Mouse (Mus musculus) olfactory bulb, adult 2 months (tissue): ENCODE measurements around the gene Gm9844. TPM values are rescaled to one million over a fixed set of nuclear protein-coding genes. Genes with fewer than 3 reads are reported as not detected.

Experiments
- H3K27ac ChIP-seq: fragments of 200-500 bp; 2 replicates; pipeline ENCODE4 v1.5.1; 2012; ENCODE audit warnings: low read depth, low read length; ENCODE audit not compliant: insufficient read depth
- H3K4me1 ChIP-seq: fragments of 200-500 bp; 2 replicates; pipeline ENCODE4 v1.6.1; 2012; ENCODE audit warnings: low read length; ENCODE audit not compliant: control insufficient read depth, insufficient read depth
- H3K4me3 ChIP-seq: fragments of 200-500 bp; 2 replicates; pipeline ENCODE4 v1.5.1; 2012; ENCODE audit warnings: mild to moderate bottlenecking, low read depth, low read length, moderate library complexity; ENCODE audit not compliant: insufficient read depth
- CTCF ChIP-seq: fragments of 200-500 bp; IDR thresholded peaks from 2 replicates; pipeline ENCODE4 v1.5.1; 2012; ENCODE audit warnings: low read depth, mild to moderate bottlenecking, low read length, moderate library complexity; ENCODE audit not compliant: insufficient read depth
- POLR2A ChIP-seq: fragments of 200-500 bp; IDR thresholded peaks from 2 replicates; pipeline ENCODE4 v1.6.1; 2012; ENCODE audit warnings: mild to moderate bottlenecking, low read depth, low read length, moderate library complexity; ENCODE audit not compliant: insufficient read depth
- WGBS: fragments of 180-500 bp; shearing (Covaris S2); methylation state at CpG from one replicate; pipeline ENCODE4 v1.1.7; 2018; 5-methylcytosine and 5-hydroxymethylcytosine counted together
- polyA plus RNA-seq: library from polyadenylated mRNA; stranded (reverse); fragments of >200 nt; gene quantifications from 2 replicates; pipeline ENCODE4 v1.2.4, GENCODE M21; 2012; ENCODE audit warnings: low replicate concordance; ENCODE audit not compliant: missing spikeins, insufficient read depth, insufficient read length

Gene Gm9844
- polyA plus RNA-seq, 1 experiment, result not detected

GRCm38 (mm10) chr7:24884693-24885291, 22.8 kb downstream of the Gm9844 start:
- WGBS, result under 1% methylated on average over 47 of the region's 47 CpGs
- TF ChIP-seq POLR2A, result no peak
- no peak for TF ChIP-seq CTCF
- Histone ChIP-seq H3K4me3 (peak overlapping the region; percentile 71), H3K4me1 (peaks cover 12% of the 10 kb centered on the region), H3K27ac (peak overlapping the region; percentile 29)

- H3K4me3 ChIP-seq, result peak overlapping the region; percentile 71
- TF ChIP-seq CTCF (no peak), POLR2A (no peak)
- WGBS, result 23% methylated on average over 12 of the region's 12 CpGs
- H3K4me1 ChIP-seq, result peaks cover 12% of the 10 kb centered on the region
- H3K27ac ChIP-seq, result no peak overlapping the region
Measured at GRCm38 (mm10) chr7:24885468-24886307, 23.7 kb downstream of the Gm9844 start.

DNA sequence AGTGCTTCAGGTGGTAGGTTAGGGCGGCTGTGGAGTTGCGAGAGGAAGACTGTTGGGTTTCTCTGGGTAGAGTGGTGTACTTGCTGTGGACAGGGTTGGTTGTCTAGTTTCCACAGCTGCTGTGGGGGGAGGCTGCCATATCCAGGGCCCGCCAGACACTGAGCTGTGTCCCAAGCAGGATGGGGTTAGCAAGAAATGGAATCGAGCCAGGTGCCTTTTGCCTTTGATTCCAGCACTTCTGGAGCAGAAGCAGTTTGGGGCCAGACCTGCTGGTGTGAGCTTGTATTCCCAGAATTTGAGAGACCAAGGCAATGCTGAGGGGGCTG, 24.3 kb downstream of the Gm9844 start:
- TF ChIP-seq POLR2A (no peak), CTCF (no peak)
- peak overlapping the region; percentile 0; the same call in 1 of the 2 replicates for H3K4me3 ChIP-seq

DNA sequence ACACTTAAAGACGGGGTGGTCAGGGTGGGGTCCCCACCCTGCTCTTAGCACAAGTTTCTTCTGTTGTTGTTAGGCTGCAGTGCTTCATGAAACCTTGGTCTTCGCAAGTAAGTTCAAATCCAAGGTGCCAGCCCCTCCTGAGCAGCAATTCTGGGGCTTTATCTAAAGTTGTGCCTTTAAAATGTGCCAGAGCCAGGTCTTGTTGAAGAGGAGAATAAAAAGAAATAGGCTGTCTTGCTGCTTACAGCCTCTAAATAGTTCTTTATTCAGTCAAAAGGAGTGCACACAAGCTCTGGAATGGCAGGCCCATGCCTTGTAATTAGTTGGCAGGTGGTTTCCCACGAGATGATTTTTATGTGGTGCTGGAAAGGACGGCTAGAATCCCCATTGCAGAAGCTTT, 25.1 kb downstream of the Gm9844 start:
- TF ChIP-seq POLR2A, result no peak
- no peak for TF ChIP-seq CTCF
- no peak overlapping the region for H3K4me3 ChIP-seq
- 30% methylated on average over 4 of the region's 4 CpGs for WGBS
- peaks cover 12% of the 10 kb centered on the region for H3K4me1 ChIP-seq
- no peak overlapping the region for H3K27ac ChIP-seq

More for the DNA sequence above, 24.3 kb downstream of the Gm9844 start:
- H3K27ac ChIP-seq, result no peak overlapping the region
- 41% methylated on average over 4 of the region's 4 CpGs for WGBS
- H3K4me1 ChIP-seq, result peaks cover 12% of the 10 kb centered on the region

DNA sequence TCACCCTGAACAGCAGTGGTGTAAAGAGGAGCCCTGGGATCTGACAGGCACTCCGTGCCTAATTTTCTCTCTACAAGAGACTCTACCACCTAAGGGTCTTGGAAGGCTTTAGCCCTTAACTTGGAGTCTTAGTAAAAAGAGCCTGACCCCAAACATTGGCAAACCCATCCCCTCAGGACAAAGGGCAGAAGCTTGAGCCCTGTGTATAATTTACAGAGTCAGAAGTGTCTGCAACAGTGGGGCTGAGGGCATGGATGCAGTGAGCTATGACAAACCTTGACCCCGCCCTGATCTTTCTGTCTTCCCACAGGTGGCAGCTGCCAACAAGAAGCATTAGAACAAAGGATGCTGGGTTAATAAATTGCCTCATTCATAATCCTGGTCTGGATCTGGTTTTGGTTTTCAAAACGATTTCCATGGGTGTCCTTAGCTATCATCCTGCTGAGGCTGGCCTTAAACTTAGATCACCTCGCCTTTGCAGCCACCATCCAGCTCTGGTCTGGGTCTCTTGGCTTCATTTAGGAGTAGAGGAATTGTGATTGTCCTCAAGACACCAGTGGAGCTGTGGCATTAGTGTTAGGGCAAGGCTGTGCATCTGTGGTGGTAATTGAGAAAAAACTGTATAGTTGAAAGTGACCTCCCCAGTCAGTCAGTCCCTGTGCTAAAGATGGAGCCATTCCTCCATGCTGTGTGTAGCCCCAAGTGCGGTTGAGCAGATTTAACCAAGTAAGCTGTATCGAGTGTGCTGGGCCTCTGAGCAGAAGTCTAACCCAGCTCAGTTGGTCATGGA, 27.6 kb downstream of the Gm9844 start:
- no peak overlapping the region for H3K27ac ChIP-seq
- no peak overlapping the region for H3K4me3 ChIP-seq
- TF ChIP-seq CTCF (no peak), POLR2A (no peak)
- WGBS, result 79% methylated on average over 6 of the region's 6 CpGs
- peaks cover 10% of the 10 kb centered on the region for H3K4me1 ChIP-seq

DNA sequence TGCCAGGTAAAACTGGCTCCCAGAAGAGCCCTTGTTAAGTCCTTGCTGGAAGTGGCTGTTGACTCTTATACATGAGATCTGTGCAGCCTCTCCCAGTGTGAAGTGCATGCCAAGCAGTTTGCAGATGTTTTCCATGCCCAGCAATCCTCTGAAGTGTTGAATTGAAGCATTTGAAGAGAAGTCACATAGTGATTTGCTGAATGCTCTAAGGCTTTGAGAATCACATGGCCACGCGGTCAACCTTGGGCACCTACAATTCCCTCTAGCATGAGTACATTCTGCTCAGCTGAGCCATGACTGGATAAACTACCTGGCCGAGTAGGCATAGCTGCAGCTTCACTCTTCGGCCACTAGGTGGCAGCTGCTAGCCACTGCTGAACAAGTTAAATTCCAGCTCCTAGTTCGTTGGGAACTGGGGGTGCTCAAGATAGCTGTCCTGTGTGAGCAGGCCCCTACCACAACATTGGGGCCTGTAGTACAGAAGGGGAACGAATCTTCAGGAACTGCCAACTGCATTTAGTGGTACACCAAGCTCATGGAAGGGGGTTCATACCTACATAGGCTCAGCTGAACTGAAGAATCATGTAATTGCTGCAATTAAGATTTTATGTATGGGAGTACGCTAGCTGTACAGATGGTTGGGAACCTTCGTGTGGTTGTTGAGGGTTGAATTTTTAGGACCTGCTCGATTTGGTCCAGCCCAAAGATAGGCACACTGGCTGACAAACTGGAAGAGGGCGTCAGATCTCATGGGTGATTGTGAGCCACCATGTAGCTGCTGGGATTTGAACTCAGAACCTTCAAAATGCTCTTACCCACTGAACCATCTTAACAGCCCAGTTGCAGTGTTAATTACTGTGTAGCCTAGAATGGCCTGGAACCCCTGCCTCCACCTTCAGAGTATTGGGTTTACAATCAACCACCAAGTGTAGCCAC, 28.5 kb downstream of the Gm9844 start:
- peaks cover 10% of the 10 kb centered on the region for H3K4me1 ChIP-seq
- WGBS, result 26% methylated on average over 10 of the region's 10 CpGs
- H3K27ac ChIP-seq, result no peak overlapping the region
- H3K4me3 ChIP-seq, result no peak overlapping the region
- TF ChIP-seq CTCF, result peak; percentile 57; the same call in 1 of the 2 replicates
- TF ChIP-seq POLR2A, result no peak

DNA sequence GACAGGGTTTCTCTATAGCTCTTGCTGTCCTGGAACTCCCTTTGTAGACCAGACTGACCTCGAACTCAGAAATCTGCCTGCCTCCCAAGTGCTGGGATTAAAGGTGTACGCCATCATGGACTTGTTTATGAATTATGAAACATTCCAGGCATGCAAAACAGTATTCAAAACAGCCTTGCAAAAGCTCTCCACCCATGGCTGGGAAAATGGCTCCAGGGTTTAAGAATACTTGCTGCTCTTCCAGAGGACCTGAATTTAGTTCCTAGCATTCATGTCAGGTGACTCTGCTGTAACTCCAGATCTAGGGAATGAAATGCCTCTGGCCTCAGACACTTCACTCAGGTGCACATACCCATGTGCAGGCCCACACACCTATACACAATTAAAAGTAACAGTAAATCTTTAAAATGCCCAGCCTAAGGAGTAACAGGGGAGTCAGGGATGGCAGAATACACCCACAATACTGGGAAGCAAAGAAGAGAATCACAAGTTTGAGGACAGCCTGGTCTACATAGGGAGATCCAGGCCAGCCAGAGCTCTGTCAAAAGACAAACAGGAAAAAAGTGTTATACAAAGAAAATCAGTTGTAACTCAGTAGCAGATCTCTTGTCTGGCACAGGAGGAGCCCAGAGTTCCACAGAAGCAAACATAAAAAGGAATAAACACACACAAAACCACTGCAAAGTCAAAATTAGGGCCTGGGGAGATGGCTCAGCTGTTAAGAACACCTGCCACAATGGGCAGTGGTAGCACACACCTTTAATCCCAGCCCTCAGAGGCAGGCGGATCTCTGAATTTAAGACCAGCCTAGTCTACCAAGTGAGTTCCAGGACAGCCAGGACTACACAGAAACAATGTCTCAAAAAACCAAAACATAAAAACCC, 29.5 kb downstream of the Gm9844 start:
- Histone ChIP-seq H3K27ac (no peak overlapping the region), H3K4me3 (no peak overlapping the region), H3K4me1 (peaks cover 2% of the 10 kb centered on the region; the same call in 1 of the 2 replicates)
- no peak for TF ChIP-seq CTCF
- TF ChIP-seq POLR2A, result no peak
- 79% methylated on average over 3 of the region's 3 CpGs for WGBS
